Mouse (Mus musculus) layer of hippocampus, adult 11-12 months (tissue): ENCODE results near the gene Vnn3.

Experiments used
- DNase-seq: peaks from one replicate; pipeline ENCODE4 v3.0.0; 2022; ENCODE audit warnings: low spot score

Vnn3 gene

GRCm38 (mm10) chr10:23851228-23851912, at the start of gene Vnn3:
Gene Vnn3, plus strand, starts transcription at chr10:23851462.
- DNase-seq: no peak

- DNase-seq: no peak
Observed at GRCm38 (mm10) chr10:23802911-23803310, 48.4 kb upstream of the Vnn3 start.

- DNase-seq: no peak
Observed at GRCm38 (mm10) chr10:23804665-23805064, 46.6 kb upstream of the Vnn3 start.

GRCm38 (mm10) chr10:23806201-23806600, 45.1 kb upstream of the Vnn3 start:
- no peak for DNase-seq

- DNase-seq: peak; percentile 78
Observed at GRCm38 (mm10) chr10:23811635-23812437, 39.4 kb upstream of the Vnn3 start.

GRCm38 (mm10) chr10:23812438-23812759, 38.9 kb upstream of the Vnn3 start:
- no peak for DNase-seq

GRCm38 (mm10) chr10:23812852-23813766, 38.2 kb upstream of the Vnn3 start:
- DNase-seq: no peak

- peak; percentile 81 for DNase-seq
Observed at GRCm38 (mm10) chr10:23815168-23815567, 36.1 kb upstream of the Vnn3 start.

GRCm38 (mm10) chr10:23816241-23816640, 35.0 kb upstream of the Vnn3 start:
- DNase-seq: no peak

GRCm38 (mm10) chr10:23826516-23826915, 24.7 kb upstream of the Vnn3 start:
- no peak for DNase-seq

GRCm38 (mm10) chr10:23836003-23836964, 15.0 kb upstream of the Vnn3 start:
- no peak for DNase-seq

GRCm38 (mm10) chr10:23837115-23837514, 14.1 kb upstream of the Vnn3 start:
- no peak for DNase-seq

GRCm38 (mm10) chr10:23838910-23839309, 12.4 kb upstream of the Vnn3 start:
- no peak for DNase-seq

GRCm38 (mm10) chr10:23839368-23839767, 11.9 kb upstream of the Vnn3 start:
- DNase-seq: no peak

GRCm38 (mm10) chr10:23840496-23840895, 10.8 kb upstream of the Vnn3 start:
- DNase-seq: no peak

GRCm38 (mm10) chr10:23852096-23852495, 834 bp downstream of the Vnn3 start:
- no peak for DNase-seq

- no peak for DNase-seq
Observed at GRCm38 (mm10) chr10:23864362-23865312, 13.4 kb downstream of the Vnn3 start.

GRCm38 (mm10) chr10:23880695-23881094, 29.4 kb downstream of the Vnn3 start:
- peak; percentile 21 for DNase-seq

- no peak for DNase-seq
Observed at GRCm38 (mm10) chr10:23884910-23885309, 33.6 kb downstream of the Vnn3 start.

GRCm38 (mm10) chr10:23886060-23886459, 34.8 kb downstream of the Vnn3 start:
- DNase-seq: no peak
